Mouse (Mus musculus) embryonic facial prominence, embryonic 14.5 days (tissue): ENCODE data around the gene Mrpl41. TPM values are rescaled to one million over a fixed set of nuclear protein-coding genes. Genes with fewer than 3 reads are reported as not detected.
"Not testable (repeated sequence)": the region's sequence is repeated elsewhere in the genome, so short reads cannot be mapped to it uniquely, and the experiment has no call there.

Source experiments
- ATAC-seq: fragments of 200-750 bp; cut with Nextera tagmentation; 2 replicates; pipeline ENCODE4 v1.8.0; 2017; ENCODE audit warnings: low read depth, moderate number of reproducible peaks, moderate TSS enrichment
- DNase-seq: peaks from one replicate; pipeline ENCODE4 v3.0.0-alpha.2; 2015; ENCODE audit warnings: low spot score
- H3K27ac ChIP-seq: fragments of 300-500 bp; sonication (generic); replicated peaks from 2 replicates; pipeline ENCODE4 v1.5.1; 2014; ENCODE audit warnings: low read depth, mild to moderate bottlenecking, low read length, moderate library complexity
- H3K27me3 ChIP-seq: fragments of 300-500 bp; sonication (generic); replicated peaks from 2 replicates; pipeline ENCODE4 v1.6.1; 2014; ENCODE audit warnings: low read length; ENCODE audit not compliant: control insufficient read depth, insufficient read depth
- H3K36me3 ChIP-seq: fragments of 300-500 bp; sonication (generic); 2 replicates; pipeline ENCODE4 v1.6.1; 2014; ENCODE audit warnings: low read length, mixed read lengths; ENCODE audit not compliant: control insufficient read depth, insufficient read depth
- H3K4me1 ChIP-seq: fragments of 300-500 bp; sonication (generic); 2 replicates; pipeline ENCODE4 v1.6.1; 2014; ENCODE audit warnings: antibody characterized with exemption, low read length; ENCODE audit not compliant: control insufficient read depth, insufficient read depth
- H3K4me2 ChIP-seq: fragments of 300-500 bp; sonication (generic); 2 replicates; pipeline ENCODE4 v1.6.1; 2014; ENCODE audit warnings: low read depth, mild to moderate bottlenecking, low read length, moderate library complexity, mixed read lengths
- H3K4me3 ChIP-seq: fragments of 300-500 bp; sonication (generic); 2 replicates; pipeline ENCODE4 v1.5.1; 2014; ENCODE audit warnings: low read depth, mild to moderate bottlenecking, low read length
- H3K9ac ChIP-seq: fragments of 300-500 bp; sonication (generic); 2 replicates; pipeline ENCODE4 v1.6.1; 2014; ENCODE audit warnings: low read depth, mild to moderate bottlenecking, low read length, moderate library complexity, mixed read lengths
- H3K9me3 ChIP-seq: fragments of 300-500 bp; sonication (generic); 2 replicates; pipeline ENCODE4 v1.6.1; 2016; ENCODE audit warnings: low read length; ENCODE audit not compliant: control insufficient read depth
- WGBS: fragments of 180-500 bp; shearing (Covaris S2); extraction: QIAGEN DNeasy Blood & Tissue Kit; methylation state at CpG from one replicate; pipeline ENCODE4 v1.1.7; 2014; 5-methylcytosine and 5-hydroxymethylcytosine counted together
- polyA plus RNA-seq: library from polyadenylated mRNA; unstranded; fragments of >200 nt; fragmentation: Nextera tagmentation; extraction: Ambion mirVana; gene quantifications from 2 replicates; pipeline ENCODE4 v1.2.1, GENCODE M21; 2014

The Mrpl41 gene
- polyA plus RNA-seq, 1 experiment from 2014 or later = 134 TPM

- Histone ChIP-seq H3K27me3 (no peaks in the 10 kb centered on the region), H3K4me2 (no peak overlapping the region), H3K4me3 (no peak overlapping the region), H3K27ac (no peak overlapping the region), H3K4me1 (no peaks in the 10 kb centered on the region), H3K9ac (no peak overlapping the region), H3K36me3 (peaks cover 4% of the 10 kb centered on the region; the same call in 1 of the 2 replicates), H3K9me3 (no peaks in the 10 kb centered on the region)
- 75% methylated on average over 2 of the region's 2 CpGs for WGBS
- DNase-seq (no peak), ATAC-seq (no peak)
Observed at GRCm38 (mm10) chr2:24987762-24988161, 12.9 kb upstream of the Mrpl41 start.

GRCm38 (mm10) chr2:24976960-24977359, 2.1 kb upstream of the Mrpl41 start:
- 89% methylated on average over 5 of the region's 5 CpGs for WGBS

GRCm38 (mm10) chr2:24975704-24976297, 903 bp upstream of the Mrpl41 start, which contains the start of gene Pnpla7:
Pnpla7 (plus strand) TSS chr2:24976033.
- H3K4me2 ChIP-seq = peak within 1 kb of the TSS; percentile 94
- H3K4me3 ChIP-seq = peak within 1 kb of the TSS; percentile 80
- no peaks in the 10 kb centered on the region for H3K27me3 ChIP-seq
- DNase-seq (peak; percentile 89), ATAC-seq (peak; percentile 60)
- 2% methylated on average over 16 of the region's 16 CpGs for WGBS
- H3K27ac ChIP-seq = peak within 1 kb of the TSS; percentile 93
- peak within 1 kb of the TSS; percentile 74 for H3K9ac ChIP-seq
- H3K36me3 ChIP-seq = peaks cover 22% of the 10 kb centered on the region
- peaks cover 6% of the 10 kb centered on the region for H3K4me1 ChIP-seq
- no peaks in the 10 kb centered on the region for H3K9me3 ChIP-seq

More at GRCm38 (mm10) chr2:24976960-24977359, 2.1 kb upstream of the Mrpl41 start:
- Histone ChIP-seq H3K4me1 (peaks cover 6% of the 10 kb centered on the region), H3K27ac (no peak overlapping the region), H3K36me3 (peaks cover 10% of the 10 kb centered on the region; the same call in 1 of the 2 replicates), H3K9me3 (no peaks in the 10 kb centered on the region), H3K27me3 (no peaks in the 10 kb centered on the region), H3K9ac (no peak overlapping the region), H3K4me3 (no peak overlapping the region), H3K4me2 (no peak overlapping the region)
- ATAC-seq (no peak), DNase-seq (no peak)

- Histone ChIP-seq H3K36me3 (peaks cover 35% of the 10 kb centered on the region), H3K4me3 (peak overlapping the region; percentile 80)
- WGBS = under 1% methylated on average over 14 of the region's 17 CpGs
Observed at GRCm38 (mm10) chr2:24974452-24974851, 446 bp downstream of the Mrpl41 start.

GRCm38 (mm10) chr2:24970386-24970785, 4.5 kb downstream of the Mrpl41 start:
- ATAC-seq (no peak), DNase-seq (no peak)
- Histone ChIP-seq H3K4me1 (peaks cover 6% of the 10 kb centered on the region), H3K27me3 (no peaks in the 10 kb centered on the region), H3K27ac (no peak overlapping the region), H3K9ac (no peak overlapping the region), H3K9me3 (no peaks in the 10 kb centered on the region), H3K36me3 (peaks cover 62% of the 10 kb centered on the region), H3K4me2 (no peak overlapping the region), H3K4me3 (no peak overlapping the region)
- WGBS = 90% methylated on average over 4 of the region's 4 CpGs

More at GRCm38 (mm10) chr2:24974452-24974851, 446 bp downstream of the Mrpl41 start:
- not testable (repeated sequence) for H3K4me1 ChIP-seq, H3K9me3 ChIP-seq, ATAC-seq, H3K27me3 ChIP-seq
- Histone ChIP-seq H3K9ac (peak overlapping the region; percentile 74), H3K27ac (peak overlapping the region; percentile 78), H3K4me2 (peak overlapping the region; percentile 94)
- peak; percentile 5 for DNase-seq

- peak; percentile 93 for DNase-seq
- peak within 1 kb of the TSS; percentile 79 for H3K9ac ChIP-seq
- ATAC-seq = peak; percentile 94
- H3K27me3 ChIP-seq = no peaks in the 10 kb centered on the region
- WGBS = 1% methylated on average over 28 of the region's 28 CpGs
- H3K9me3 ChIP-seq = no peaks in the 10 kb centered on the region
- H3K36me3 ChIP-seq = peaks cover 57% of the 10 kb centered on the region
- H3K4me2 ChIP-seq = peak within 1 kb of the TSS; percentile 70
- peaks cover 4% of the 10 kb centered on the region; the same call in 1 of the 2 replicates for H3K4me1 ChIP-seq
- H3K4me3 ChIP-seq = peak within 1 kb of the TSS; percentile 68
- peak within 1 kb of the TSS; percentile 22; the same call in 1 of the 2 replicates for H3K27ac ChIP-seq
Observed at GRCm38 (mm10) chr2:24962304-24963000, 12.4 kb downstream of the Mrpl41 start, which contains the start of gene Dph7. Dph7 (plus strand) TSS chr2:24962400.

- Histone ChIP-seq H3K4me2 (no peak overlapping the region), H3K27me3 (no peaks in the 10 kb centered on the region), H3K36me3 (peaks cover 68% of the 10 kb centered on the region), H3K4me1 (peaks cover 4% of the 10 kb centered on the region; the same call in 1 of the 2 replicates), H3K9ac (no peak overlapping the region), H3K9me3 (no peaks in the 10 kb centered on the region), H3K27ac (no peak overlapping the region), H3K4me3 (no peak overlapping the region)
- 32% methylated on average over 3 of the region's 3 CpGs for WGBS
- ATAC-seq = no peak
- DNase-seq = peak; percentile 19
Observed at GRCm38 (mm10) chr2:24960910-24961309, 14.0 kb downstream of the Mrpl41 start.

- peaks cover 59% of the 10 kb centered on the region for H3K36me3 ChIP-seq
- no peak overlapping the region for H3K4me3 ChIP-seq
- no peak overlapping the region for H3K27ac ChIP-seq
- H3K27me3 ChIP-seq = no peaks in the 10 kb centered on the region
- no peaks in the 10 kb centered on the region for H3K9me3 ChIP-seq
- peaks cover 9% of the 10 kb centered on the region for H3K4me1 ChIP-seq
- H3K4me2 ChIP-seq = no peak overlapping the region
- WGBS = 90% methylated on average over 4 of the region's 4 CpGs
- H3K9ac ChIP-seq = no peak overlapping the region
- ATAC-seq = no peak
- DNase-seq = no peak
Observed at GRCm38 (mm10) chr2:24952537-24953055, 22.3 kb downstream of the Mrpl41 start.
